Mouse (Mus musculus) kidney, embryonic 15.5 days (tissue): ENCODE measurements around the gene Ptprz1. TPM values are rescaled to one million over a fixed set of nuclear protein-coding genes. Genes with fewer than 3 reads are reported as not detected.

Experiments used
- ATAC-seq: fragments of 200-750 bp; cut with Nextera tagmentation; replicated peaks from 2 replicates; pipeline ENCODE4 v1.8.0; 2017; ENCODE audit warnings: moderate TSS enrichment; ENCODE audit not compliant: low FRiP score
- H3K27ac ChIP-seq: fragments of 300-500 bp; sonication (generic); 2 replicates; pipeline ENCODE4 v1.5.1; 2015; ENCODE audit warnings: mild to moderate bottlenecking, inconsistent platforms
- H3K27me3 ChIP-seq: fragments of 300-500 bp; sonication (generic); 2 replicates; pipeline ENCODE4 v1.6.1; 2015; ENCODE audit warnings: inconsistent platforms
- H3K36me3 ChIP-seq: fragments of 300-500 bp; sonication (generic); 2 replicates; pipeline ENCODE4 v1.6.1; 2015; ENCODE audit warnings: inconsistent platforms
- H3K4me1 ChIP-seq: fragments of 300-500 bp; sonication (generic); 2 replicates; pipeline ENCODE4 v1.6.1; 2015; ENCODE audit warnings: inconsistent platforms
- H3K4me2 ChIP-seq: fragments of 300-500 bp; sonication (generic); 2 replicates; pipeline ENCODE4 v1.6.1; 2015; ENCODE audit warnings: moderate library complexity, mild to moderate bottlenecking, inconsistent platforms
- H3K4me3 ChIP-seq: fragments of 300-500 bp; sonication (generic); replicated peaks from 2 replicates; pipeline ENCODE4 v1.5.1; 2015; ENCODE audit warnings: mild to moderate bottlenecking, inconsistent platforms
- H3K9ac ChIP-seq: fragments of 300-500 bp; sonication (generic); 2 replicates; pipeline ENCODE4 v1.6.1; 2015; ENCODE audit warnings: mild to moderate bottlenecking, inconsistent platforms
- H3K9me3 ChIP-seq: fragments of 300-500 bp; sonication (generic); replicated peaks from 2 replicates; pipeline ENCODE4 v1.6.1; 2016; ENCODE audit warnings: inconsistent platforms
- WGBS: fragments of 180-500 bp; shearing (Covaris S2); methylation state at CpG from one replicate; pipeline ENCODE4 v1.1.7; 2015; ENCODE audit warnings: mixed read lengths; 5-methylcytosine and 5-hydroxymethylcytosine counted together
- polyA plus RNA-seq: library from polyadenylated mRNA; unstranded; fragments of >200 nt; fragmentation: Nextera tagmentation; extraction: Ambion mirVana; gene quantifications from 2 replicates; pipeline ENCODE4 v1.2.1, GENCODE M21; 2015

Gene Ptprz1
- polyA plus RNA-seq = 2.9 and 3.0 TPM in 2 replicates

DNA sequence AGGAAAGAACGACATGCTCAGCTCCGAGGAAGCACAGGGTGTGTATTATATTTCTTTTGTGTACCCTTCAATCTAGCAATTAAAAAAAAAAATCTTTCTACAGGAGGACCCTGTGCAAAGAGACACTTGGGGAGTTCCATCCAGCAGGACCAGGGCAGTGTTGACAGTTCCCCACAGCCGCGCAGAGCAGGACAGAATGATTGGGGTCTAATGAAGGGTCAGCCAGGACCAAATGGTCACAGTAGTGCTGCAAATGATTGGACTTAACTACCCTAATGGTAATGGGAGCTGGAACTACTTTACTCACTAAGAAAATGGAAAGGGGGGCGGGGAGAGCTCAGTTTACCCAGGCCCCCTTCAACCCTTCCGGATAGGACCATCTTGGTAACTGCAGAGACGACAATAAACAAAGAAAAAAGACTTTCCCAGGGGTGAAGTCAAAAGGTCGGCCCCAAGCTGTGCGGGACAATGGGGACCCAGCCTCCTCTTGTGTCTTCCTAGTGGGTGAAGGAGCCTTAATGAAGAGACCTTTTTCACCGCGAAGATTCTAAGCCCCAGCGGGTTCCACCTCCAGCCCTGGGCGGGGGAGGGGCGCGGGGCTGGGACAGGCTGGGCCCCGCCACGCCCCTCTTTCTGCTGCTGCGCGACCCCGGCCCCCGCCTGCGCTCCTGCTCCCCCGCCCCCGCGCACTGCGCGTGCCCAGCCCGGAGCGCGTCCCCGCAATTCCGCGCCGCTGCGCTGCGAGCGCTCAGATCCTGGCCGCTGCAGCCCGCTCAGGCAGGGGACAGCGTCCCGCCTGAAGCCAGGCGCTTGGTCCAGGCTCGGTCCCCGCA, at the start of gene Ptprz1:
Ptprz1 (plus strand) TSS at position 722 of the 833 bp plus-strand sequence.
- peak within 1 kb of the TSS; percentile 97 for H3K4me2 ChIP-seq
- peak within 1 kb of the TSS; percentile 32 for H3K9ac ChIP-seq
- under 1% methylated on average over 44 of the region's 44 CpGs for WGBS
- H3K36me3 ChIP-seq = no peaks in the 10 kb centered on the region
- no peak within 1 kb of the TSS for H3K27ac ChIP-seq
- H3K9me3 ChIP-seq = no peaks in the 10 kb centered on the region
- peak; percentile 97 for ATAC-seq
- peaks cover 9% of the 10 kb centered on the region for H3K4me1 ChIP-seq
- peak within 1 kb of the TSS; percentile 61 for H3K4me3 ChIP-seq
- H3K27me3 ChIP-seq = peaks cover 25% of the 10 kb centered on the region

DNA sequence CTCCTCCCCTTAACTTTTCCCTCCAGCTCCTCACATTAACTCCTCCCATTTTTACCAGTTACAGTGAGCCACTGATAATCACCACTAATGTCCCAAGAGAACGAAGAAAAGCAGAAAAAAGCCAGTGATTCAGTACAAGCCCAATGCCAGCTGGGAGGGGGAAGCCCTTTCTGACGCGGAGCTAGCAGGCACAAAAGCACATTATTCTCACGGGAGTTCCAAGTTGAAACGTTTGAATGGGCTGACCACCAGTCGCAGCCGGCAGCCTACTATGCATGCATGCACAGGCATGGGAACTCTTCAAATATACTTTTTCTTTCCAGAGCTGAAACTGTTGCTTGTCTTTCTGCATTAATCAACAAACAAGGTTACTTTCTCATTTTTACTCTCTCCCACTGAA, 41.7 kb upstream of the Ptprz1 start:
- H3K4me2 ChIP-seq = no peak overlapping the region
- H3K36me3 ChIP-seq = no peaks in the 10 kb centered on the region
- no peak overlapping the region for H3K9ac ChIP-seq
- no peak overlapping the region for H3K27ac ChIP-seq
- no peak for ATAC-seq
- no peak overlapping the region for H3K4me3 ChIP-seq
- no peaks in the 10 kb centered on the region for H3K27me3 ChIP-seq
- no peaks in the 10 kb centered on the region for H3K9me3 ChIP-seq
- WGBS = 49% methylated on average over 7 of the region's 7 CpGs
- no peaks in the 10 kb centered on the region for H3K4me1 ChIP-seq

DNA sequence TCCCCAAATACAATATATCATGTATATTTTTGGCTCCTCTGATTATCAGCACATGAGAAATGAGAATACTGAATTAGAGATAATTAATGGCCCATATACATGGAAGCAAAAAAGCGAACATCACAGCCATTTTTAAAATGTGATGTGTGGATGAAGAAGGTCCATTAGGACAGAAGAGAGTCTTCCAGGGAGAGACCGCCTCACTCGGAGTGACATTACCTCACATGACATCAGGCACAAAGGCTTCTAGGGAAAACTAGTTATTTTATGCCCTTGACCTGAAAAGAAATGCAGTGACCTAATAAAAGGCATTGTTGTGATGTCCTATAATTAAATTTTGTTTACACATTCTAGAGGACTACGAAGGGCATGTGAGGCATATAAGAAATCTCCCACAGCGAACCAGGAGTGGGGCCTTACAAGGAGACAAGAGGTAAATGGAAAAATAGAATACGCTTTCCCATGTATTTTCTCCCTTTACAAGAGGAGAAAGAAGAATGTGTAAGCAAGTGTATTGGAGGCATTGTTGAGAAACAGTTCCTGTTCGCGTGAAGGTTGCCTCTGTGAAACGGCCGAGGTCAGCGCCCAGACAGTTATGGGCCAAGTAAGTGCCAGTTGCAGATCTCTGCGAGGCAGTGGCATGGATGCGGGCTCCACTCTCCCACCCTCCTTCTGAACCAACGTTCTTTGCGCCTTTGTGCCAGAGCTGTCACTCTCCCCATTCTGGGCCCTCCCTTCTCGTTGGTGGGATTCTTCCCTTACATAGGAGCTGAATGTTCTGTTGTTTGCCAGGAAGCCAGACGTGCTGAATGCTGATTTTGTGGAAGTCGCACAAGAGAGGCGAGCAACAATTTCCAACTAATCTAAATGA, 41.0 kb upstream of the Ptprz1 start:
- H3K4me1 ChIP-seq = no peaks in the 10 kb centered on the region
- no peaks in the 10 kb centered on the region for H3K36me3 ChIP-seq
- no peak overlapping the region for H3K4me2 ChIP-seq
- H3K4me3 ChIP-seq = no peak overlapping the region
- no peaks in the 10 kb centered on the region for H3K27me3 ChIP-seq
- WGBS = 83% methylated on average over 19 of the region's 19 CpGs
- no peaks in the 10 kb centered on the region for H3K9me3 ChIP-seq
- no peak for ATAC-seq
- no peak overlapping the region for H3K27ac ChIP-seq
- no peak overlapping the region for H3K9ac ChIP-seq

DNA sequence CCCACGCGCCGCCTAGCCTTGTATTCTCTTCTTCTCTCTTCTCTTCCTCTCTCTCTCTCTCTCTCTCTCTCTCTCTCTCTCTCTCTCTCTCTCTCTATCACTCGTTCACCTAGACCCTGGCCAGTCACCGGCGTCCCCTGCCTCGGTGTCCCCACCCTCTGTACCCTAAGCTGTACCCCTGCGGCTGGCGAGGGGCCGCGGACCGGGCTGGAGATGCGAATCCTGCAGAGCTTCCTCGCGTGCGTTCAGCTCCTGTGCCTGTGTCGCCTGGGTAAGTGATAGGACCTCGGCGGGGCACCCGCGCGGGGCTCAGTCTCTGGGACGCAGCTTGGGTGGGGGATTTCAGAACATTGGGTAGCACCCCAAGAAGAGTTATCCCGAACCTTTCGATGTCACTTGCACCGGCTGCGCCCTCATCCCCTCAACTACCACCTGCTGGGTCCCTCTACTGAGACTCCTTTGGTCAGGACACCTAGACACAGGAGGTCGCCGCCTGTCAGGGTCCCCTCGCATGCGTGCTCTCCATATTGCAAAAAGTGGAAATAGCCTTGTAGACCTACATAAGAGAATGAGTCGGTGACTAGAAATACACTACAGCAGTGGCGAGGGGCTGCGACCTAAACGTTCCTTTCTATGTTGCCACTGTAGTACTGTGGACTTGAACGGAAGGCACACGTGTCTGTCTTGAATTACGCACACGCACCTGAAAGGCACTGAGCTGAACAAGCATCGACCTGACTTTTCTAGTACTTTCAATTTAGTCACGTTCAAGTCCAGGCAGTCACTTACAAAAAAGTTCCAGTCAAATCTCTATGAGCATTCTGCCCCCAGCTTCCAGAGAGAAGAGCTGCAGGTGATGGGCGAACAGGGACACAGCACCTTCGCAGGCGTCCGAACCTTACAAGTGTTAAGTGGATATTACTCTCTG, 576 bp downstream of the Ptprz1 start:
- 3% methylated on average over 45 of the region's 45 CpGs for WGBS
- peak; percentile 67 for ATAC-seq
- Histone ChIP-seq H3K27me3 (peaks cover 25% of the 10 kb centered on the region), H3K4me1 (peaks cover 9% of the 10 kb centered on the region), H3K9me3 (no peaks in the 10 kb centered on the region), H3K27ac (no peak overlapping the region), H3K4me2 (peak overlapping the region; percentile 97), H3K36me3 (no peaks in the 10 kb centered on the region), H3K4me3 (peak overlapping the region; percentile 61), H3K9ac (peak overlapping the region; percentile 32)

DNA sequence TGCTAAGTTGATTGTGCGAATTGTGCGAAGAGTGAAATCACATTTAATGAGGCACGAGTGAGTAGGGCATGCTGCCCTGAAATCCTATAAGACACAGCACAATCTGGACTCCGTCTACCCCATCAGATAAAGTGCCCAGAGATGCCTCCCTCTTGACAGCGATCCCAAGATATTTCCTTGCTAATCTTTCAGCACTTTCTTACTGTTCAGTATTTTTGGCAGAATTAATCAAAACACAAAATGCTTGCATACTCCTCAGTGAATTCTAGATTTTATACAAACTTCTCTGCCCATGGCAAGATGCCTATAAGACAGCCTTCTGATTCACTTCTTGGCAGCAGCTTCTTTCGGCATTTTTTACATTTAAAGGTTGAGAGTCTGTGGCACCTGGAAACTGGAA, 12.7 kb downstream of the Ptprz1 start:
- Histone ChIP-seq H3K9me3 (no peaks in the 10 kb centered on the region), H3K27me3 (no peaks in the 10 kb centered on the region), H3K27ac (no peak overlapping the region), H3K4me2 (no peak overlapping the region), H3K9ac (no peak overlapping the region), H3K4me1 (no peaks in the 10 kb centered on the region), H3K36me3 (no peaks in the 10 kb centered on the region), H3K4me3 (no peak overlapping the region)
- no peak for ATAC-seq
- WGBS = 81% methylated on average over 6 of the region's 6 CpGs

DNA sequence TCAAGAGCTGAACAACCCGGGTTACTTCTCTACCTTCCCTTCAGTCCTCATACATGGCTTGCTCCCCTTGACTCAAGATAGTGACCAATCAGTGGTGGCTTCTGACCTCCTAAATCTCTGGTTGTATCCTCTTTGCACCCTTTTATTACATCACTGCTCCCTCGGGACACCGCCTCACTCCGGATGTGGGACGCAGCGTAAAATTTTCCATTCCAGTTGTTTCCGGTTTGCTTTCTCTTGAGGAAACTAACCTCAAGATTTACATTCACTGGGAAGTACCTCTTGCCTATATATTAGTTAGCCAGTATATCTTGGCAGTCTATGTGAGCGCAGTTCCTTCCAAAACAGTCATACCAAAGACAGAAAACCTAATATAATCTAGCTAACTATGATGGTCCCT, 14.0 kb downstream of the Ptprz1 start:
- Histone ChIP-seq H3K4me2 (no peak overlapping the region), H3K9me3 (no peaks in the 10 kb centered on the region), H3K9ac (no peak overlapping the region), H3K27me3 (no peaks in the 10 kb centered on the region), H3K4me3 (no peak overlapping the region), H3K4me1 (no peaks in the 10 kb centered on the region), H3K27ac (no peak overlapping the region), H3K36me3 (no peaks in the 10 kb centered on the region)
- no peak for ATAC-seq
- WGBS = 83% methylated on average over 8 of the region's 8 CpGs

DNA sequence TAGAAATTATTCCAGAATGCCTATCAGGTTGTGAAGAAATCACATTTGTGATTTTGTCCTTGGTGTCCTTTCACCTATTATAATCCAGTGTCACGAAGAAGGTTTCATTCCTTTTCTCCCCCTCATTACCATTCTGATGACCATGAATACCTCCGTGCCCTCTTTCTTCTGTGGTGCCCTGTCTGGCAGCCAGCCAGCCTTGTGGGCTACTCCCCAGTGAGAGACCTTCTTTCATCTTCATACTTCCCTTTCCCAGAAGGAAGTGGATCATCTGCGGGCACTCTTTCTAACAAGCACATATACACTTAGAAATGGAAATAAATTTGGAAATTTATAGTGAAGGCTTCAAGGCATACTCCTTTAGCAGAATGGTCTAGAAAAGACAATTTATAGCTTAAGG, 26.7 kb downstream of the Ptprz1 start:
- H3K27ac ChIP-seq = no peak overlapping the region
- no peaks in the 10 kb centered on the region for H3K4me1 ChIP-seq
- H3K36me3 ChIP-seq = no peaks in the 10 kb centered on the region
- H3K4me3 ChIP-seq = no peak overlapping the region
- no peak overlapping the region for H3K4me2 ChIP-seq
- no peaks in the 10 kb centered on the region for H3K9me3 ChIP-seq
- no peak overlapping the region for H3K9ac ChIP-seq
- WGBS = 53% methylated on average over 3 of the region's 3 CpGs
- H3K27me3 ChIP-seq = no peaks in the 10 kb centered on the region
- no peak for ATAC-seq

DNA sequence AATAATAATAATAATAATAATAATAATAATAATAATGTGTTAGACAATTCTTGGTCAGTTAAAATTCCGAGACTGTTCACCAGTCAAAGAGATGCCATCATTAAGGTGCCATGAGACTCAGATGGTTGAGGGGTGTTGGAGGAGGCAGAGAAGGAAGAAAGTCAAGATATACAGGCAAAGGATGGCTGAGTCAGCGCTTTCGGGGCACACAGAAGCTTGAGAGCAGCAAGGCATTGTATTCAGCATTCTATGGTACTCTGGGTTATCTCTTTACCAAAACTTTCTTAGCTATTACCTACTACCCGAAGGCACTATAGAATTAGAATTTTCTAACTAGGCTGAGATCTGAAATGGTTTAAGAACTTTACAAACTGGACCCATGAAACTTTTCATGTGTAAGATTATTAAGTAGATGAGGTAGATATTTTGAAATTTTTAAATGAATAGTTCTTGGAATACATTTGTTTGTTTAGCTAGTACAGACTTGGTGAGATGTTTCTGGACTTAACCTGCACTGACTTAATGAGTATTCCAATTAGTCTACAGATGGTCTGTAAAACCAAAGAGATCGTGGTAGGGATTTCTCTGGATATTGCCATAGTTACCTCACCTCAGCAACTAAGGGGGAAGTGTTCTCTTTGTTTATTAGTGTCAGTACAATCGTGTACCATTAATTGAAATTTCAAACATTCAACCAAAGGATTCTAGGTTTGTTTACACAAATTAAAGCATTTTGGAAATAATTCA, 33.4 kb downstream of the Ptprz1 start:
- Histone ChIP-seq H3K9me3 (no peaks in the 10 kb centered on the region), H3K4me2 (no peak overlapping the region), H3K27me3 (no peaks in the 10 kb centered on the region), H3K9ac (no peak overlapping the region), H3K36me3 (no peaks in the 10 kb centered on the region), H3K4me1 (peaks cover 6% of the 10 kb centered on the region; the same call in 1 of the 2 replicates), H3K27ac (no peak overlapping the region), H3K4me3 (no peak overlapping the region)
- 84% methylated on average over 6 of the region's 6 CpGs for WGBS
- no peak for ATAC-seq

DNA sequence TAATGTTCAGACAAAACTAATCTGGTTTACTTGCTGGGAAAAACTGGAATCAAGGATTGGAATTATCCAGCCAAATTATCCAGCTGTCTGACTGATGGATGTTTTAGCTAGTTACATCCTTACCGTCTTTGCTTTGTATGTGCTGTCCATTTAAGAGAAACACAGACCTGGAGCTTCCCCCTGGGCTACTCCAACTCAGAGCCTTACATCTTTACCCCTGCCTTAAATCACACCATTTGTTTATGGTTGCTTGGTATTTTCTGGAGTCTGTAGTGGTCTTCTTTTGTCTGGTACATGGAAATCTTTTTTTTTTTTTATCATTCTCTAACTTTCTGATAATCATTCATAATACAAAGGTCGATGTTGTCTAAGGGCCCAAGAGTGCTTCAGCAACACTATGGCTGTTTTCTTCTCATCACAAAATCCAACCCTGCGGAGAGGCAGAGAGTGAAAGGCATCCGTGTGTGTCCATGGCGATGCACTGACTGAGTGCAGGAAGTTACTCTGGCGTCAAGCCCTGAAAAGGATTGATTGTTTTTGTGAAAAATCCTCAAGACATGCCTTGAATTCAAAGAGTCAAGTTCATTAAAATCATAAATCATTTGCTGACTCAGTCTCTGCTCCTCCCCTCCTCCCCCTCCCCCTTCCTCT, 34.1 kb downstream of the Ptprz1 start:
- H3K4me1 ChIP-seq = peaks cover 6% of the 10 kb centered on the region; the same call in 1 of the 2 replicates
- H3K36me3 ChIP-seq = no peaks in the 10 kb centered on the region
- H3K27ac ChIP-seq = no peak overlapping the region
- no peak overlapping the region for H3K9ac ChIP-seq
- ATAC-seq = no peak
- WGBS = 22% methylated on average over 6 of the region's 6 CpGs
- no peak overlapping the region for H3K4me3 ChIP-seq
- H3K27me3 ChIP-seq = no peaks in the 10 kb centered on the region
- no peaks in the 10 kb centered on the region for H3K9me3 ChIP-seq
- H3K4me2 ChIP-seq = no peak overlapping the region

DNA sequence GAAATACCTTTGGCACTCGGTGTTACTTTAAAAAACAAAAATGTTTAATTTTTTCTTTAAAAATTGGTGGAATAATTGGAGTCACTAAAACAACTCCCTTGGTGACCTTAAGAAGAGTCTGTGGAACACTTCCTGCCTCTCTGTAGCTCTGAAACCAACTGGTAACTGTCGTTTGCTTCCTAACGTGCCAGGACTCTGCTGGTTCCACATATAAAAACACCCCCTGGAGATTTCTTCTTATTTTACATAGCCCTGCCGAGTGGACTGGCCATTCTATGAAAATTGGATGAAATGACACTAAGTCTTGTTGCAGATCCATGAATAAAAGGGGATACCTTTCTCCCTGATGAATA, 34.6 kb downstream of the Ptprz1 start:
- Histone ChIP-seq H3K4me3 (no peak overlapping the region), H3K27me3 (no peaks in the 10 kb centered on the region), H3K9me3 (no peaks in the 10 kb centered on the region), H3K36me3 (no peaks in the 10 kb centered on the region), H3K4me1 (peaks cover 6% of the 10 kb centered on the region; the same call in 1 of the 2 replicates), H3K27ac (no peak overlapping the region), H3K9ac (no peak overlapping the region), H3K4me2 (no peak overlapping the region)
- ATAC-seq = no peak
- 35% methylated on average over 4 of the region's 4 CpGs for WGBS

DNA sequence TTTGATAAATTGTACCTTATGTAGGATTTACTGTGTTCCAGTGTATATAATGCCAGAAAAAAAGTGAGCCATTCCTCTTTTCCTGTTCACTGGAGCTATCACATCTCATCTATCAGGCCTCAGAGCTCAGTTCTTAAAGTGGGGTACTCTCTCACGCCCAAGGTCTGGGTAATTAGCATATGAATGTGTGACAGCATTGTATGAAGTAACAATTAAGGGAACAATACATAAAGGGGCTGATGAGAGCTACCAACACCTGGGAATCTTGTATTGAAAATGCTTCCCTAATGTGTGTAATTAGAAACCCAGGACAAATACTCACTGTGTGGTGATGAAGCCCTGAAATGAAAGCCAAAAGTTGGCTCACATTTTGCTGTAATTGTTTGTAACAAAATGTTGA, 47.6 kb downstream of the Ptprz1 start:
- Histone ChIP-seq H3K9ac (no peak overlapping the region), H3K4me1 (no peaks in the 10 kb centered on the region), H3K9me3 (no peaks in the 10 kb centered on the region), H3K4me2 (no peak overlapping the region), H3K36me3 (no peaks in the 10 kb centered on the region), H3K27me3 (no peaks in the 10 kb centered on the region), H3K4me3 (no peak overlapping the region), H3K27ac (no peak overlapping the region)
- 14% methylated on average over 1 of the region's 1 CpGs for WGBS
- ATAC-seq = 0 out of 2 replicates have a peak, but pooled peaks have one; percentile 22
